Mouse (Mus musculus): ENCODE results near the gene Pde8b. TPM values are rescaled to one million over a fixed set of nuclear protein-coding genes. Genes with fewer than 3 reads are reported as not detected.

Pde8b gene
- polyA plus RNA-seq, 1 experiment, result 6.2 TPM

DNA sequence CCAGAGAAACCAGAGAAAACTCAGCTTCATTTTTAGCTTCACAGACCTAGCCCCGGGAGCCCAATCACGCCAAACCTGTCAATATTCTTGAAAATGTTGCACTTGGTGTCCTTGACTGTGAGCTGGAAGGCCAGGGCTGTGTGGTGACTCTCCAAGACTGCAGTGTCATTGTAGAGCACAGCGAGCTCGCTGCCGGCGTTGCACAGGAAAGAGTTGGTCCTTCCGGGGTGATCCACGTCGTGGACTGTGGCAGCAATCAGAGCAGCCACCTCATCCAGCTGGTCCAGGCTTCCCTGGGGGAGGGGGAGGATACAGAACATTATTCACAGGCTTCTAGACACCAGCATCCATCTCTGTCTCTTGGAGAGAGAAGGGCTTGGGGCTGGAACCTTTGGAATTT is 216.0 kb downstream of the Pde8b start:
- TF ChIP-seq POLR2A (IDR thresholded peaks at IDR 0.05; ENCODE audit: borderline replicate concordance, extremely low read depth, insufficient read depth, insufficient read length, poor library complexity, severe bottlenecking) (no peak), CTCF (IDR thresholded peaks at IDR 0.05; ENCODE audit: borderline replicate concordance, extremely low read depth, insufficient read depth, insufficient read length) (no peak)

GRCm38 (mm10) chr13:95032973-95033372 is 217.2 kb downstream of the Pde8b start:
- peak; percentile 2 for DNase-seq (ENCODE audit: low read depth)
- TF ChIP-seq CTCF (IDR thresholded peaks at IDR 0.05; ENCODE audit: borderline replicate concordance, extremely low read depth, insufficient read depth, insufficient read length) (no peak), POLR2A (IDR thresholded peaks at IDR 0.05; ENCODE audit: borderline replicate concordance, extremely low read depth, insufficient read depth, insufficient read length, poor library complexity, severe bottlenecking) (no peak)

More for the DNA sequence above, 216.0 kb downstream of the Pde8b start:
- no peak for DNase-seq (ENCODE audit: low read depth)

DNA sequence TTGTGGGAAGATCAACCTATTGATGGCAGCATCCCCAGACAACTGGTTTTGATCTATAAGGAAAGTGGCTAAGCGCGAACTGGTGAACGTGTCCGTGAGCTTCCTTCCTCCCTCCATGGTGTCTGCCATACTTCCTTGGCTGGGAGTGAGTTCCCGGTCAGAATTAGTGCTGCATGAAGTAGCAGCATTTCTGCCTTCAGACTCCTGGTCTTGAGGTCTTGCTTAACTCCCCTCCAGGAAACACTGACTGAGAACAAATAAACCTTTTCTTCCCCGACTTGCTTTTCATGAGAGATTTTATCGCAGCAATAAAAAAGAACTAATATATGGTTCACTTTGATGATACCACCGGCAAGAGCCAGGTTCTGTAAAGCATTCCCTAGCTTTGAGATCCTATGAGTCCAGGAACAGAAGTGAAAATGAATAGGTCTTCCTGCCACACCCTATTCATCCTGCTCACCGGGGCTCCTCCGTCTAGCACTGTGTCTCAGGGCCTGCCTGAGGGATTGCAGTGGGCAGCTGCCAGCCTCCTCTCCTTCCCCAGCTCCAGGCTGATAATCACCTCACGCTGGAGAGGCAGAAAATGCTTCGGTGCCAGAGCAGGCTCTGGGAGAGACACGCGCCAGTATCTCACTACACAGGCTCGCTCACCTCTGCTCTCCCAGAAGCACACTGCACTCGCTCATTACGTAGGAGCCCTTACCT is 217.9 kb downstream of the Pde8b start:
- DNase-seq (ENCODE audit: low read depth), result peak; percentile 50
- TF ChIP-seq POLR2A (IDR thresholded peaks at IDR 0.05; ENCODE audit: borderline replicate concordance, extremely low read depth, insufficient read depth, insufficient read length, poor library complexity, severe bottlenecking) (no peak), CTCF (IDR thresholded peaks at IDR 0.05; ENCODE audit: borderline replicate concordance, extremely low read depth, insufficient read depth, insufficient read length) (no peak)

GRCm38 (mm10) chr13:95030828-95031227 is 219.3 kb downstream of the Pde8b start:
- peak; percentile 71 for DNase-seq (ENCODE audit: low read depth)
- TF ChIP-seq POLR2A (IDR thresholded peaks at IDR 0.05; ENCODE audit: borderline replicate concordance, extremely low read depth, insufficient read depth, insufficient read length, poor library complexity, severe bottlenecking), result no peak

- no peak for DNase-seq (ENCODE audit: low read depth)
- TF ChIP-seq POLR2A (IDR thresholded peaks at IDR 0.05; ENCODE audit: borderline replicate concordance, extremely low read depth, insufficient read depth, insufficient read length, poor library complexity, severe bottlenecking), result no peak
- TF ChIP-seq CTCF (IDR thresholded peaks at IDR 0.05; ENCODE audit: borderline replicate concordance, extremely low read depth, insufficient read depth, insufficient read length), result no peak
These were observed 229.9 kb downstream of the Pde8b start for GRCm38 (mm10) chr13:95020216-95020615.

DNA sequence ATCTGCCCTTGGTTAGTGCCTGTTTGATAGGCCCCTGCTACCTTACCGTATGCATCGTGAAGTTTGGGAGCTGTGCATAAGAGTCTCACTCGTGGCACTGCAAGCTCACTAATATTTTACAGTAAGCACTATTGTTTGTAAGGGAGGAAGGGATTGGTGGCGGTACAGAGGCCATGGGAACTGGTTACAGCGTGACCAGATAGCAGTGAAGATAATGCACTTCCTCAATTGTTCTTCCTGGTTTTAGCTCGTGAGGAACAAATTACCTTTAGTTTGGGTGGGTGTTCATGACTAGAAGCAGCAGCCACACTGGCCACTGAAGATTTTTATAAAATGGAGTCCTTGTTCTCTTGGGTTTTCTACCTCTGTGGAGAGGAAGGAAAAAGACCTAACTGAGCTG is 230.8 kb downstream of the Pde8b start:
- TF ChIP-seq CTCF (IDR thresholded peaks at IDR 0.05; ENCODE audit: borderline replicate concordance, extremely low read depth, insufficient read depth, insufficient read length) (no peak), POLR2A (IDR thresholded peaks at IDR 0.05; ENCODE audit: borderline replicate concordance, extremely low read depth, insufficient read depth, insufficient read length, poor library complexity, severe bottlenecking) (no peak)
- DNase-seq (ENCODE audit: low read depth), result no peak

DNA sequence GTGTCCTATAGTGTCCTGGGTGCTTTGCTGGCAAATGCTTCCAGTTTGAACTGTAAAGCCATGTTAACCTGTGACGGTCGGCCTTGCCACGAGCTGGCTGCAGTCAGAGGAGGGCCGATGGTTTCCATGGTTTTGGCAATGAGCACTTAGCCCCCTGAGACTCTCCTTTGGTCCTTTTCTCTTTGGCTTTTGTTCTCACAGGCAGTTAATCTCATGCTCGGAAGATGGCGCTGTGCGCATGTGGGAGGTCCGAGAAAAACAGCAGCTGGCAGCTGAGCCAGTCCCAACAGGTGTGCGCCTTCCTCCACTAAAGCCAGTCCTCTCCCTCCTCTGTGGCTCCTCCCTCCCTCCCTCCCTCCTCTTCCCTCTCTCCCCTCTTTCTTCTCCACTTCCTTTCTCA is 232.2 kb downstream of the Pde8b start:
- peak; percentile 93 for DNase-seq (ENCODE audit: low read depth)
- TF ChIP-seq POLR2A (IDR thresholded peaks at IDR 0.05; ENCODE audit: borderline replicate concordance, extremely low read depth, insufficient read depth, insufficient read length, poor library complexity, severe bottlenecking), result no peak
- peak; percentile 93 for TF ChIP-seq CTCF (IDR thresholded peaks at IDR 0.05; ENCODE audit: borderline replicate concordance, extremely low read depth, insufficient read depth, insufficient read length)

DNA sequence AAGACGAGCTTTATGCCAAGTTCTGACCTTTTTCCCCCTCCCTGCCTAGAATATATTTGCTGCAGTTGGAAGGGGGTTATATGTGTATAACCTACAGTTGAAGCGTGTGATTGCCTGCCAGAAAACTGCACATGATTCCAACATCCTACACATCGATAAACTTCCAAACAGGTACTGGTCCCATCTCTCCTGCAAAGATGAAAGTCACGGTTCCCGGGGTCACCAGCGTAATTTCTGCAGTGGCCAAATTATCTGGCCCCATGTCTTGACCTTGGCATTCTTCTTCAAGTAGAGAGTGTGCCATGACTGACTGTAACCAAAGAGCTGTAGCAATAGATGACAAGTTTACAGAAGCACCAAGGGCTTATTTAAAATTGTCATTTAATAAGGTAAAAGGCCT is 232.9 kb downstream of the Pde8b start:
- no peak for TF ChIP-seq POLR2A (IDR thresholded peaks at IDR 0.05; ENCODE audit: borderline replicate concordance, extremely low read depth, insufficient read depth, insufficient read length, poor library complexity, severe bottlenecking)
- TF ChIP-seq CTCF (IDR thresholded peaks at IDR 0.05; ENCODE audit: borderline replicate concordance, extremely low read depth, insufficient read depth, insufficient read length), result no peak
- no peak for DNase-seq (ENCODE audit: low read depth)

GRCm38 (mm10) chr13:95011546-95012257 is 238.4 kb downstream of the Pde8b start:
- DNase-seq (ENCODE audit: low read depth), result peak; percentile 8
- no peak for TF ChIP-seq CTCF (IDR thresholded peaks at IDR 0.05; ENCODE audit: borderline replicate concordance, extremely low read depth, insufficient read depth, insufficient read length)
- TF ChIP-seq POLR2A (IDR thresholded peaks at IDR 0.05; ENCODE audit: borderline replicate concordance, extremely low read depth, insufficient read depth, insufficient read length, poor library complexity, severe bottlenecking), result no peak

DNA sequence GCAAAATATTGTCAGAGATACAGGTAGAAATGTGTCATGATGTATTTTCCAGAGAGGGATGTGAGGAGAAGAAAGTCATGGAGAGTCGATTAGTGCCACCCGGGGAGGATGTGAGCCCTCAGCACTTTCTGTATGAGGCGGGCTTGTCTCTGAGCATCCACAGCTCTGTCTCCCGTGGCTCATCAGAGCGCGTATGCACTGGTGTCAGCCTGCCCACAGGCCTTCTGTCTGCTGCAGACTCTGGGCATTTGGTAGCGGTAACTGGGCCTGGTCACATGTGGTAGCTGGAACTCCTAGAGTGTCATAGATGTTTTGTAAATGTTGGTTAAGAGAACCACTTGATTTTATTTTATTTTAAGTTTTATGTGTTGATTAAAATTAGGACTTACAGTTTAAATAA is 240.9 kb downstream of the Pde8b start:
- peak; percentile 8 for DNase-seq (ENCODE audit: low read depth)
- TF ChIP-seq CTCF (IDR thresholded peaks at IDR 0.05; ENCODE audit: borderline replicate concordance, extremely low read depth, insufficient read depth, insufficient read length) (no peak), POLR2A (IDR thresholded peaks at IDR 0.05; ENCODE audit: borderline replicate concordance, extremely low read depth, insufficient read depth, insufficient read length, poor library complexity, severe bottlenecking) (no peak)

DNA sequence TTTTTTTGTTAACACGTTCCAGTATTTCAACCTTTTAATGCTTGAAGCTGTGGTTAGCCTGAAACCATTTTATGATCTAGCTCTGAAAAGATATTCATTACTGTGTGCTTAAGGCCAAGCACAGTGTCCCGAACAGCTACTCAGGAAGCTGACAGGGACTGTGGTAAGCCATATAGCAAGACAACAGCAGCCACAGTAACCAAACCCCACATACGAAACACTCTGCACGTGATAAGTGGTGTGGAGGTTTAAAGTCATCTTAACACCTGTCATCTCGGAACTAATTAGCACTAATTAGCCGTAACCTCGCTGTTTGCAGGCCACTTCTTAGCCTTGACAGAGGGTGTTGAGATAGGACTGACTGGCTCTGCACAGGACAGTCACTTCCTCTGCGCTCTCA is 242.9 kb downstream of the Pde8b start:
- DNase-seq (ENCODE audit: low read depth), result no peak
- TF ChIP-seq CTCF (IDR thresholded peaks at IDR 0.05; ENCODE audit: borderline replicate concordance, extremely low read depth, insufficient read depth, insufficient read length) (no peak), POLR2A (IDR thresholded peaks at IDR 0.05; ENCODE audit: borderline replicate concordance, extremely low read depth, insufficient read depth, insufficient read length, poor library complexity, severe bottlenecking) (no peak)

GRCm38 (mm10) chr13:94990516-94990915 is 259.6 kb downstream of the Pde8b start:
- DNase-seq (ENCODE audit: low read depth), result no peak
- TF ChIP-seq POLR2A (IDR thresholded peaks at IDR 0.05; ENCODE audit: borderline replicate concordance, extremely low read depth, insufficient read depth, insufficient read length, poor library complexity, severe bottlenecking) (no peak), CTCF (IDR thresholded peaks at IDR 0.05; ENCODE audit: borderline replicate concordance, extremely low read depth, insufficient read depth, insufficient read length) (no peak)

All from brain, embryonic 14.5 days (tissue).